Mouse (Mus musculus) liver, embryonic 16.5 days (tissue): ENCODE results near the gene Psmd13. TPM values are rescaled to one million over a fixed set of nuclear protein-coding genes. Genes with fewer than 3 reads are reported as not detected.
"Not testable (repeated sequence)": the region's sequence is repeated elsewhere in the genome, so short reads cannot be mapped to it uniquely, and the experiment has no call there.

Source experiments
- ATAC-seq: fragments of 200-750 bp; cut with Nextera tagmentation; 2 replicates; pipeline ENCODE4 v1.8.0; 2017; ENCODE audit warnings: low read depth, mild to moderate bottlenecking, moderate number of reproducible peaks, moderate library complexity
- H3K27ac ChIP-seq: fragments of 300-500 bp; sonication (generic); 2 replicates; pipeline ENCODE4 v1.5.1; 2014; ENCODE audit warnings: mild to moderate bottlenecking, low read length
- H3K27me3 ChIP-seq: fragments of 300-500 bp; sonication (generic); 2 replicates; pipeline ENCODE4 v1.6.1; 2014; ENCODE audit warnings: low read depth, low read length, mixed read lengths; ENCODE audit not compliant: control insufficient read depth, insufficient read depth
- H3K36me3 ChIP-seq: fragments of 300-500 bp; sonication (generic); 2 replicates; pipeline ENCODE4 v1.6.1; 2014; ENCODE audit warnings: mild to moderate bottlenecking; ENCODE audit not compliant: control insufficient read depth, insufficient read depth
- H3K4me1 ChIP-seq: fragments of 300-500 bp; sonication (generic); 2 replicates; pipeline ENCODE4 v1.6.1; 2014; ENCODE audit warnings: low read depth, low read length, mixed read lengths; ENCODE audit not compliant: control insufficient read depth
- H3K4me2 ChIP-seq: fragments of 300-500 bp; sonication (generic); 2 replicates; pipeline ENCODE4 v1.6.1; 2014; ENCODE audit warnings: low read depth, low read length, mixed read lengths
- H3K4me3 ChIP-seq: fragments of 300-500 bp; sonication (generic); 2 replicates; pipeline ENCODE4 v1.5.1; 2014; ENCODE audit warnings: low read depth, mild to moderate bottlenecking, low read length
- H3K9ac ChIP-seq: fragments of 300-500 bp; sonication (generic); 2 replicates; pipeline ENCODE4 v1.6.1; 2014; ENCODE audit warnings: low read depth, low read length
- H3K9me3 ChIP-seq: fragments of 300-500 bp; sonication (generic); replicated peaks from 2 replicates; pipeline ENCODE4 v1.6.1; 2016; ENCODE audit warnings: low read length; ENCODE audit not compliant: control insufficient read depth
- WGBS: fragments of 180-500 bp; shearing (Covaris S2); extraction: QIAGEN DNeasy Blood & Tissue Kit; methylation state at CpG from one replicate; pipeline ENCODE4 v1.1.7; 2014; ENCODE audit not compliant: insufficient replicate concordance; 5-methylcytosine and 5-hydroxymethylcytosine counted together
- polyA plus RNA-seq: library from polyadenylated mRNA; unstranded; fragments of >200 nt; fragmentation: Nextera tagmentation; extraction: Ambion mirVana; gene quantifications from 2 replicates; pipeline ENCODE4 v1.2.1, GENCODE M21; 2015

The Psmd13 gene
- polyA plus RNA-seq, 1 experiment from 2014 or later = 108 TPM

DNA sequence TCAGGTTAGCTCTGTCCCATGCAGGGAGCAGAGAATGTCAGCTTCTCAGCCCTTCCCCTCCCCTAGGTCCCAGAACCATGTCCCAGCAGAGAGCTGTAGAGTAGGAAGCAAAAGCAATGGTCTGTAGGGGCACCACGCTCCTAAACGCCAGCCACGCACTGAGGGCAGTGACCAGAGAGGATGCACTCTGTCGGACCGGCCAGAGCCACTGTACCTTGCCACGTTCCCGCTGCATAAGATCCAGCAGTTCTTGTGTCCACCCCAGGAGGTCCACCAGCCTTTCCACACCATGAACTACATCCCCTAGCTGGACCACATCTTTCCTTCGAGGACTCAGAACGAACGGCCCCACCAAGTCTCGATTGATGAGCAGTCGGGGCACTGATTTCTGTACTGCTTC, 17.0 kb upstream of the Psmd13 start:
- H3K27me3 ChIP-seq = no peaks in the 10 kb centered on the region
- no peak for ATAC-seq
- 77% methylated on average over 12 of the region's 12 CpGs for WGBS
- H3K4me1 ChIP-seq = no peaks in the 10 kb centered on the region
- H3K36me3 ChIP-seq = peaks cover 43% of the 10 kb centered on the region
- no peak overlapping the region for H3K9ac ChIP-seq
- H3K27ac ChIP-seq = no peak overlapping the region
- H3K4me3 ChIP-seq = no peak overlapping the region
- no peaks in the 10 kb centered on the region for H3K9me3 ChIP-seq
- no peak overlapping the region for H3K4me2 ChIP-seq

DNA sequence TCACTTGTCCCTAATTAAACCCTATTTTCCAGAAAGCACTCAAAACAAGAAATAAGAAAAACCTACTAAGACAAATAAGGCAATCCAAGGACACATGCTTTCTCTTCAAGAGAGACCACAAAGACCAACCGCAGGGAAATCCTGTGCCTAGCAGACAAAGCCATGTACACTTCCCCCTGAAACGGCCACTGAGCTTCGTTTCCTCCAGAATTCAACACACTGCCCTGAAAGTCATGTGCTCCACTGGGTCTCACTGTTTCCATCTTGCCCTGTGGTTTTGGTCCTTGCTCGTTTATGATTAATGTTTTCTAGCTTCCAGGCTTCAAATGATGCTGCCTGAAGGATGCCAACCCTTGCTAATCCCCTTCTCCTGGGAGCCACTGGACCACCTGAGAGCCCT, 7.5 kb upstream of the Psmd13 start:
- no peaks in the 10 kb centered on the region for H3K27me3 ChIP-seq
- no peak overlapping the region for H3K4me2 ChIP-seq
- no peak overlapping the region for H3K9ac ChIP-seq
- H3K4me3 ChIP-seq = no peak overlapping the region
- peaks cover 14% of the 10 kb centered on the region for H3K36me3 ChIP-seq
- H3K27ac ChIP-seq = no peak overlapping the region
- H3K9me3 ChIP-seq = no peaks in the 10 kb centered on the region
- H3K4me1 ChIP-seq = peaks cover 7% of the 10 kb centered on the region
- no peak for ATAC-seq
- 22% methylated on average over 4 of the region's 4 CpGs for WGBS

GRCm38 (mm10) chr7:140877364-140877763, 4.4 kb upstream of the Psmd13 start:
- H3K4me1 ChIP-seq = peaks cover 26% of the 10 kb centered on the region
- no peaks in the 10 kb centered on the region for H3K27me3 ChIP-seq
- WGBS = 44% methylated on average over 6 of the region's 6 CpGs
- H3K4me3 ChIP-seq = no peak overlapping the region
- no peak overlapping the region for H3K27ac ChIP-seq
- ATAC-seq = no peak
- H3K9me3 ChIP-seq = no peaks in the 10 kb centered on the region
- H3K9ac ChIP-seq = no peak overlapping the region
- H3K4me2 ChIP-seq = no peak overlapping the region
- peaks cover 14% of the 10 kb centered on the region for H3K36me3 ChIP-seq

GRCm38 (mm10) chr7:140879355-140879754, 2.4 kb upstream of the Psmd13 start:
- Histone ChIP-seq H3K27me3 (no peaks in the 10 kb centered on the region), H3K27ac (peak overlapping the region; percentile 53; the same call in 1 of the 2 replicates), H3K4me2 (peak overlapping the region; percentile 87), H3K4me1 (peaks cover 32% of the 10 kb centered on the region), H3K4me3 (peak overlapping the region; percentile 21; the same call in 1 of the 2 replicates), H3K9ac (peak overlapping the region; percentile 28; the same call in 1 of the 2 replicates), H3K9me3 (no peaks in the 10 kb centered on the region), H3K36me3 (peaks cover 14% of the 10 kb centered on the region)
- 18% methylated on average over 7 of the region's 7 CpGs for WGBS
- no peak for ATAC-seq

DNA sequence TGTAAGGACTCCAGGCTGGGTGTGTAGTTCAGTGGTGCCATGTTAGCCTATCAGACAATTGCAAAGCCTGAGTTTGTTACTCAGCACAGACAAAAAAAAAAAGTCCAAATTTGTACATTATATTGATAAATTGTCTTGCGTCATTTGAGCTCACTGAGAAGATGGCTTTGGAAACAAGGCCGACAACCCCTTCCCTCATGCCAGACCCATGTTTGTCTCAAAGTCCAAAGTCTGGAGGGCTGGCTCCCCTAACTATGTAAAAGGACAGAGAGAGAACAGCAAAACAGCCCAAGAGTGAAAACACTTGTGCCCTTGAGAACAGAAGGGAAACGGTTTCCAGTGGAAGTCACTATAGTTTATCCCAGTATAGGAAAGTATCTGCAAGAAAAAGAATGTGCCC, 1.3 kb upstream of the Psmd13 start:
- peaks cover 12% of the 10 kb centered on the region for H3K36me3 ChIP-seq
- no peaks in the 10 kb centered on the region for H3K27me3 ChIP-seq
- H3K9ac ChIP-seq = peak overlapping the region; percentile 26; the same call in 1 of the 2 replicates
- no peak for ATAC-seq
- H3K4me3 ChIP-seq = peak overlapping the region; percentile 94
- peaks cover 32% of the 10 kb centered on the region for H3K4me1 ChIP-seq
- H3K4me2 ChIP-seq = peak overlapping the region; percentile 87
- H3K9me3 ChIP-seq = no peaks in the 10 kb centered on the region
- 35% methylated on average over 3 of the region's 3 CpGs for WGBS
- peak overlapping the region; percentile 83 for H3K27ac ChIP-seq

DNA sequence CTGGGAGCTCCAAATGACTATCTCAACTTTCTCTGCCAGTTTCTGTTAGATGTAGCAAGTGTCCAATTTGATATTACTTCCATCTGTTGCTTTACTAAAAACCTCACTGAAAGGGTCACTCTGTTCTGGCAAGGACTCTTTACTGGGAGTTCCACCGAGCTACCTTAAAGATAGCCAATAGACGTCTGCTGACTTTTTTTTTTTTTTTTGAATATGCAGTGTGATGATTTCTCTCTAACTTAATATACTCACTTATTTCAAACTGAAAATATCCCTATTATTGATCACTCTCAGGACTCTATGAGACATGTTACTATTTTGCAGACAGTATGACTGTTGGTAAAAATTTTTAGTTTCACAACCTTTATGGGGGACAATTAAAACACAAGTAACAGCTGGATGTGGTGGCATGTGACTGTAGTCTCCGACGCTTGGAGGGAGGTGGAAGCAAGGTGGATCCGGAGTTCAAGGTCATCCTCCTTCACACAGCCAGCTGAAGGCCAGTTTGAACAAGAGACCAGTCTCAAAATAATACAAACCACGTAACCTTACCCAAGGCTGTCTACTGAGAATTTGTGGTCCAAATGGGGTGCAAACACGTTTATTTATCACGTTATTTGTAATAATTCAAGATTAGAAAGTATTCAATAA, 778 bp upstream of the Psmd13 start:
- Histone ChIP-seq H3K4me3 (peak overlapping the region; percentile 94), H3K4me2 (peak overlapping the region; percentile 87), H3K9me3 (no peaks in the 10 kb centered on the region), H3K9ac (peak overlapping the region; percentile 84), H3K27ac (peak overlapping the region; percentile 83), H3K36me3 (peaks cover 10% of the 10 kb centered on the region), H3K27me3 (no peaks in the 10 kb centered on the region), H3K4me1 (peaks cover 32% of the 10 kb centered on the region)
- WGBS = 3% methylated on average over 8 of the region's 8 CpGs
- no peak for ATAC-seq

- Histone ChIP-seq H3K4me1 (peaks cover 32% of the 10 kb centered on the region), H3K36me3 (peaks cover 15% of the 10 kb centered on the region), H3K27ac (peak overlapping the region; percentile 78), H3K9ac (peak overlapping the region; percentile 84), H3K4me2 (peak overlapping the region; percentile 57), H3K27me3 (no peaks in the 10 kb centered on the region), H3K9me3 (no peaks in the 10 kb centered on the region), H3K4me3 (peak overlapping the region; percentile 94)
- ATAC-seq = no peak; the same call in 1 of the 2 replicates
- under 1% methylated on average over 12 of the region's 12 CpGs for WGBS
Measured at GRCm38 (mm10) chr7:140882469-140882803, 668 bp downstream of the Psmd13 start.

GRCm38 (mm10) chr7:140890636-140891035, 8.9 kb downstream of the Psmd13 start:
- peaks cover 32% of the 10 kb centered on the region for H3K36me3 ChIP-seq
- WGBS = 91% methylated on average over 16 of the region's 16 CpGs

GRCm38 (mm10) chr7:140894031-140894430, 12.3 kb downstream of the Psmd13 start:
- Histone ChIP-seq H3K27ac (no peak overlapping the region), H3K4me1 (no peaks in the 10 kb centered on the region), H3K36me3 (peaks cover 26% of the 10 kb centered on the region), H3K4me2 (no peak overlapping the region), H3K4me3 (no peak overlapping the region), H3K9ac (no peak overlapping the region), H3K9me3 (no peaks in the 10 kb centered on the region), H3K27me3 (no peaks in the 10 kb centered on the region)
- ATAC-seq = no peak
- WGBS = 81% methylated on average over 7 of the region's 7 CpGs

More at GRCm38 (mm10) chr7:140890636-140891035, 8.9 kb downstream of the Psmd13 start:
- not testable (repeated sequence) for H3K9ac ChIP-seq, H3K4me1 ChIP-seq, H3K9me3 ChIP-seq, H3K27me3 ChIP-seq, H3K4me3 ChIP-seq, ATAC-seq, H3K27ac ChIP-seq, H3K4me2 ChIP-seq
